Mouse (Mus musculus): ENCODE measurements around the gene Usp32.
A peak's percentile ranks its signal among the peaks of the same experiment; 100 is the strongest.

GRCm38 (mm10) chr11:85170058-85170740, 30.2 kb upstream of the Usp32 start, which contains the start of gene 1700125H20Rik:
- TF ChIP-seq CTCF (IDR thresholded peaks at IDR 0.05) = peak; percentile 96
- no peak for TF ChIP-seq EP300 (IDR thresholded peaks at IDR 0.05)
